Mouse (Mus musculus) T-helper 1 cell (primary cell): Measurements from ENCODE around the gene Fam219a.

ENCODE experiments used
- in situ Hi-C: fragments of 300-600 bp; cut with MboI, MseI; formaldehyde crosslinking; loops from one replicate; pipeline ENCODE4 v1.15.1; 2025; ENCODE audit warnings: high pct_unique_total_duplicates

Gene Fam219a

GRCm38 (mm10) chr4:41556311-41556953 is 12.9 kb downstream of the Fam219a start:
- in situ Hi-C loops, result loop anchor here (5.0 to 25.0 kb wide), 2 partner anchors 56 to 1481 kb away; partner anchors contain the start of genes Fam214b, Pigo and Stoml2

- in situ Hi-C loops, result loop anchor here (5.0 to 25.0 kb wide), 2 partner anchors 57 to 1482 kb away; partner anchors contain the start of genes Fam214b, Pigo and Stoml2
Observed at GRCm38 (mm10) chr4:41554994-41555663, 14.2 kb downstream of the Fam219a start.

- in situ Hi-C loops, result loop anchor here (25.0 kb wide), 1 partner anchor 1484 kb away; the partner anchor contains the start of genes Fam214b, Pigo and Stoml2
Observed at GRCm38 (mm10) chr4:41553116-41553515, 16.2 kb downstream of the Fam219a start.

- in situ Hi-C loops, result loop anchor here (25.0 kb wide), 1 partner anchor 1485 kb away; the partner anchor contains the start of genes Fam214b, Pigo and Stoml2
Observed at GRCm38 (mm10) chr4:41552529-41552928, 16.8 kb downstream of the Fam219a start.

- in situ Hi-C loops, result no loop called here
Observed at GRCm38 (mm10) chr4:41547086-41547485, 22.3 kb downstream of the Fam219a start.

GRCm38 (mm10) chr4:41545985-41546384 is 23.4 kb downstream of the Fam219a start:
- in situ Hi-C loops, result no loop called here

GRCm38 (mm10) chr4:41542136-41542535 is 27.2 kb downstream of the Fam219a start:
- in situ Hi-C loops, result no loop called here

- in situ Hi-C loops, result no loop called here
Observed at GRCm38 (mm10) chr4:41534866-41535265, 34.5 kb downstream of the Fam219a start.

- in situ Hi-C loops, result no loop called here
Observed at GRCm38 (mm10) chr4:41532420-41532819, 36.9 kb downstream of the Fam219a start.

- in situ Hi-C loops, result loop anchor here (5.0 kb wide), 1 partner anchor 84 kb away; no protein-coding TSS in a partner anchor
Observed at GRCm38 (mm10) chr4:41527996-41528395, 41.3 kb downstream of the Fam219a start.

- in situ Hi-C loops, result loop anchor here (5.0 kb wide), 1 partner anchor 85 kb away; no protein-coding TSS in a partner anchor
Observed at GRCm38 (mm10) chr4:41527076-41527475, 42.3 kb downstream of the Fam219a start.

GRCm38 (mm10) chr4:41526553-41526952 is 42.8 kb downstream of the Fam219a start:
- in situ Hi-C loops, result loop anchor here (5.0 kb wide), 1 partner anchor 86 kb away; no protein-coding TSS in a partner anchor

GRCm38 (mm10) chr4:41524829-41525228 is 44.5 kb downstream of the Fam219a start:
- in situ Hi-C loops, result loop anchor here (5.0 kb wide), 1 partner anchor 87 kb away; no protein-coding TSS in a partner anchor

- in situ Hi-C loops, result no loop called here
Observed at GRCm38 (mm10) chr4:41523839-41524238, 45.5 kb downstream of the Fam219a start.

GRCm38 (mm10) chr4:41522788-41523187 is 46.5 kb downstream of the Fam219a start:
- in situ Hi-C loops, result no loop called here

GRCm38 (mm10) chr4:41522136-41522535 is 47.2 kb downstream of the Fam219a start:
- in situ Hi-C loops, result no loop called here

GRCm38 (mm10) chr4:41520641-41521040 is 48.7 kb downstream of the Fam219a start:
- in situ Hi-C loops, result no loop called here

- in situ Hi-C loops, result no loop called here
Observed at GRCm38 (mm10) chr4:41519195-41519594, 50.1 kb downstream of the Fam219a start.

GRCm38 (mm10) chr4:41518349-41518748 is 51.0 kb downstream of the Fam219a start:
- in situ Hi-C loops, result no loop called here

GRCm38 (mm10) chr4:41517233-41517632 is 52.1 kb downstream of the Fam219a start, which contains the start of gene 1110017D15Rik:
1110017D15Rik (minus strand) TSS chr4:41517333.
- in situ Hi-C loops, result no loop called here

GRCm38 (mm10) chr4:41513714-41514113 is 55.6 kb downstream of the Fam219a start:
- in situ Hi-C loops, result no loop called here

GRCm38 (mm10) chr4:41513309-41513708 is 56.0 kb downstream of the Fam219a start:
- in situ Hi-C loops, result no loop called here
